Mouse (Mus musculus) left cerebral cortex, adult 2 months (tissue): ENCODE data around the gene Jaml. TPM values are rescaled to one million over a fixed set of nuclear protein-coding genes. Genes with fewer than 3 reads are reported as not detected.
A peak's percentile ranks its signal among the peaks of the same experiment; 100 is the strongest.

Experiments
- DNase-seq, 2 experiments: peaks; one replicate each; pipeline ENCODE4 v3.0.0; 2021 to 2022; ENCODE audit warnings: low spot score in 2 of 2, mixed read lengths in 1 of 2; ENCODE audit errors: extremely low spot score in 1 of 2
- H3K27ac ChIP-seq: fragments of 200-600 bp; 2 replicates; pipeline ENCODE4 v1.8.1; 2022
- H3K4me3 ChIP-seq: fragments of 200-600 bp; 2 replicates; pipeline ENCODE4 v1.8.1; 2022
- CTCF ChIP-seq: fragments of 200-600 bp; IDR thresholded peaks from 2 replicates; pipeline ENCODE4 v1.8.1; 2022; ENCODE audit warnings: antibody characterized with exemption, mild to moderate bottlenecking, moderate library complexity
- intact Hi-C: fragments of 180-260 bp; cut with DNase I; formaldehyde crosslinking; loops from one replicate; pipeline ENCODE4 v1.15.1; 2025
- total RNA-seq, 2 experiments: library from RNA; stranded (reverse); gene quantifications; 2 replicates each; pipeline ENCODE4 v1.2.3; 2021

The Jaml gene
- total RNA-seq, 2 experiments from 2014 or later: 0.41 to 0.98 TPM

- Histone ChIP-seq H3K4me3 (no peak overlapping the region), H3K27ac (no peak overlapping the region)
- intact Hi-C loops: no loop called here
- no peak for TF ChIP-seq CTCF
- no peak for DNase-seq
Measured at GRCm38 (mm10) chr9:45085741-45086690, 7.0 kb downstream of the Jaml start.

GRCm38 (mm10) chr9:45088040-45088439 lies 9.1 kb downstream of the Jaml start:
- intact Hi-C loops: no loop called here
- Histone ChIP-seq H3K27ac (no peak overlapping the region), H3K4me3 (no peak overlapping the region)
- no peak for TF ChIP-seq CTCF
- DNase-seq: no peak

GRCm38 (mm10) chr9:45090811-45091210 lies 11.8 kb downstream of the Jaml start:
- Histone ChIP-seq H3K4me3 (no peak overlapping the region), H3K27ac (no peak overlapping the region)
- intact Hi-C loops: no loop called here
- no peak; the same call in 1 of the 2 replicates for TF ChIP-seq CTCF
- DNase-seq: no peak

GRCm38 (mm10) chr9:45092641-45093040 lies 13.7 kb downstream of the Jaml start:
- intact Hi-C loops: no loop called here
- H3K27ac ChIP-seq: no peak overlapping the region
- DNase-seq: no peak
- no peak overlapping the region for H3K4me3 ChIP-seq
- TF ChIP-seq CTCF: no peak

- Histone ChIP-seq H3K4me3 (no peak overlapping the region), H3K27ac (no peak overlapping the region)
- intact Hi-C loops: no loop called here
- DNase-seq: no peak
- TF ChIP-seq CTCF: no peak
Measured at GRCm38 (mm10) chr9:45095149-45095937, 16.4 kb downstream of the Jaml start.

- TF ChIP-seq CTCF: no peak
- no peak overlapping the region for H3K27ac ChIP-seq
- intact Hi-C loops: no loop called here
- no peak overlapping the region for H3K4me3 ChIP-seq
- DNase-seq: no peak
Measured at GRCm38 (mm10) chr9:45097877-45098276, 18.9 kb downstream of the Jaml start.

GRCm38 (mm10) chr9:45098426-45098825 lies 19.4 kb downstream of the Jaml start:
- intact Hi-C loops: no loop called here
- TF ChIP-seq CTCF: no peak
- no peak for DNase-seq

GRCm38 (mm10) chr9:45102528-45102927 lies 23.5 kb downstream of the Jaml start:
- no peak for TF ChIP-seq CTCF
- no peak for DNase-seq
- Histone ChIP-seq H3K4me3 (no peak overlapping the region), H3K27ac (no peak overlapping the region)
- intact Hi-C loops: no loop called here

More at GRCm38 (mm10) chr9:45098426-45098825, 19.4 kb downstream of the Jaml start:
- H3K27ac ChIP-seq: no peak overlapping the region
- H3K4me3 ChIP-seq: no peak overlapping the region

- no peak for DNase-seq
- intact Hi-C loops: no loop called here
- Histone ChIP-seq H3K27ac (no peak overlapping the region), H3K4me3 (no peak overlapping the region)
- no peak for TF ChIP-seq CTCF
Measured at GRCm38 (mm10) chr9:45103211-45103979, 24.4 kb downstream of the Jaml start.

GRCm38 (mm10) chr9:45105596-45106374 lies 26.8 kb downstream of the Jaml start:
- intact Hi-C loops: no loop called here
- Histone ChIP-seq H3K27ac (no peak overlapping the region), H3K4me3 (no peak overlapping the region)
- no peak for DNase-seq
- TF ChIP-seq CTCF: no peak

GRCm38 (mm10) chr9:45115706-45116105 lies 36.7 kb downstream of the Jaml start:
- H3K4me3 ChIP-seq: peak overlapping the region; percentile 58
- peak overlapping the region; percentile 44 for H3K27ac ChIP-seq
- TF ChIP-seq CTCF: no peak
- peak; percentile 70 to 74 for DNase-seq
- intact Hi-C loops: no loop called here
